Mouse (Mus musculus) ES-E14 (cell line): ENCODE data around the gene Fzd7. TPM values are rescaled to one million over a fixed set of nuclear protein-coding genes. Genes with fewer than 3 reads are reported as not detected.

Experiments used
- DNase-seq: peaks from one replicate; pipeline ENCODE4 v3.0.0-alpha.2; 2013; ENCODE audit warnings: low read depth, low spot score
- H3K27ac ChIP-seq: 2 replicates; pipeline ENCODE4 v1.5.1; 2012; ENCODE audit warnings: low read depth, mild to moderate bottlenecking, low read length, moderate library complexity, mixed read lengths; ENCODE audit not compliant: poor library complexity, insufficient read depth, severe bottlenecking
- H3K36me3 ChIP-seq: 2 replicates; pipeline ENCODE4 v1.6.1; 2012; ENCODE audit warnings: mild to moderate bottlenecking, low read length, moderate library complexity, mixed read lengths; ENCODE audit not compliant: control insufficient read depth, poor library complexity, insufficient read depth, severe bottlenecking
- H3K4me1 ChIP-seq, 2 experiments: fragments of 150-350 bp in 1 of 2; sonication (generic) in 1 of 2; 2 replicates each; pipeline ENCODE4 v1.6.1; 2012; ENCODE audit warnings: low read length in 2 of 2, mild to moderate bottlenecking in 1 of 2, mixed read lengths in 1 of 2; ENCODE audit not compliant: control insufficient read depth in 2 of 2, insufficient read depth in 2 of 2, poor library complexity in 1 of 2
- H3K4me3 ChIP-seq, 2 experiments: fragments of 150-350 bp in 1 of 2; sonication (generic) in 1 of 2; 2 replicates each; pipeline ENCODE4 v1.5.1; 2012; ENCODE audit warnings: low read length in 2 of 2, low read depth in 1 of 2, mild to moderate bottlenecking in 1 of 2, mixed read lengths in 1 of 2; ENCODE audit not compliant: insufficient read depth in 1 of 2, poor library complexity in 1 of 2, severe bottlenecking in 1 of 2
- H3K9ac ChIP-seq: 2 replicates; pipeline ENCODE4 v1.6.1; 2012; ENCODE audit warnings: low read depth, mild to moderate bottlenecking, low read length, mixed read lengths; ENCODE audit not compliant: poor library complexity, insufficient read depth, severe bottlenecking
- H3K9me3 ChIP-seq: fragments of 150-350 bp; sonication (generic); 2 replicates; pipeline ENCODE4 v1.6.1; 2012; ENCODE audit warnings: low read depth, mild to moderate bottlenecking, low read length; ENCODE audit not compliant: control insufficient read depth, insufficient read depth
- CHD2 ChIP-seq: IDR thresholded peaks from 2 replicates; pipeline ENCODE4 v1.6.1; 2014; ENCODE audit warnings: mild to moderate bottlenecking, low read depth, low read length, inconsistent platforms
- HCFC1 ChIP-seq: IDR thresholded peaks from 2 replicates; pipeline ENCODE4 v1.6.1; 2012; ENCODE audit warnings: low read length, inconsistent platforms, borderline replicate concordance; ENCODE audit not compliant: insufficient read depth
- MAFK ChIP-seq: IDR thresholded peaks from 2 replicates; pipeline ENCODE4 v1.6.1; 2014; ENCODE audit warnings: mild to moderate bottlenecking, low read depth, low read length, inconsistent platforms; ENCODE audit not compliant: insufficient read depth
- ZC3H11A ChIP-seq: IDR thresholded peaks from 2 replicates; pipeline ENCODE4 v1.6.1; 2012; ENCODE audit warnings: low read depth, mild to moderate bottlenecking, inconsistent platforms, low read length, borderline replicate concordance
- ZNF384 ChIP-seq: IDR thresholded peaks from 2 replicates; pipeline ENCODE4 v1.6.1; 2012; ENCODE audit warnings: low read depth, low read length, inconsistent platforms
- in situ Hi-C, 2 experiments: fragments of 600-800 bp; cut with MboI; formaldehyde crosslinking; loops; one replicate each; pipeline ENCODE4 v1.15.1; 2025; ENCODE audit warnings: low sequenced_read_pairs in 2 of 2, inconsistent platforms in 1 of 2; ENCODE audit not compliant: unreplicated experiment in 2 of 2
- total RNA-seq: library from RNA; depleted of rRNA; stranded (reverse); fragments of 300-350 nt; gene quantifications from 2 replicates; pipeline ENCODE4 v1.2.3, GENCODE M21; 2012; rRNA removed

Fzd7 gene
- total RNA-seq, result 57.9 and 88.8 TPM in 2 replicates

DNA sequence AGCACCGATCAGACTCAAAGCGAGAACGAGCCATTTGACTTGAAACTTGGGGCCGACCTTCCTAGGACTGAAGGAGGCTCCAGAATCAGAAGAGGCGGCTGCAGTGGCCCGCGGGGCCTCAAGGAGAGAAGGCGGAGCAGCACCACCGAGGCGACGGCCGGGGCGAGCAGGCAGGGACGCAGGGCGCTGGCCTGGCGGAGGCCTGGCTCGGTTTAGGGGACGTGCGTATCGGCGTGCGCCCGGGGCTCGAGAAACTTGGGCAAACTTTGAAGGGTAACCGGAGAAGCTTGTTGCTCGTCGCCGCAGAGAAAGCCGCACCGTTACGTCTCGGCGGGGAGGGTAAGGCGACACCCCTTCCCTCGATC lies at the start of gene Fzd7:
Fzd7 (plus strand) TSS at position 94 of the 365 bp plus-strand sequence.
- Histone ChIP-seq H3K9me3 (no peaks in the 10 kb centered on the region), H3K4me1 (peaks cover 0 to 6% of the 10 kb centered on the region in 2 experiments; a peak in 2 of 4 replicates), H3K4me3 (peak within 1 kb of the TSS; percentile 73 to 86), H3K27ac (peak within 1 kb of the TSS; percentile 91), H3K9ac (peak within 1 kb of the TSS; percentile 91), H3K36me3 (peaks cover 22% of the 10 kb centered on the region)
- in situ Hi-C loops, result no loop called here
- DNase-seq, result no peak
- TF ChIP-seq ZNF384 (no peak), CHD2 (no peak), MAFK (no peak), ZC3H11A (no peak), HCFC1 (no peak)

DNA sequence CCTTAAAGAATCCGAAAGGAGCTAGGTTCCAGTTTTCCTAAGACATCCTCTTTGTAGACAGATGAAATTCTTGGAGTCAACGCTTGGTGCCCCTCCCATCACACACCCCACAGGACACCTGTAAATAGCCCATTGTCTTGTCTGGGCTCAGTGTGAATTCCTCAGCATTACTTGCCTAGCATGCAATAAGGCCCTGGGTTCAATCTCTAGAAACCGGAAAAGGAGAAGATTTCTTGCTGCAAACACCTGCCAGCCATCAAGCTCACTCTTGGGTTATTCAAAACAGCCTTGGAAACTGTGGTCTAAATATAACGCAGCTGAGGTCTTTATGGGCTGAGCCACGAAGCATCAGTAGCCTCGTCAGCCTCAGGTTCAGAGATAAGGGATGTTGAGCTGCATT lies 48.9 kb upstream of the Fzd7 start:
- Histone ChIP-seq H3K9me3 (no peaks in the 10 kb centered on the region), H3K36me3 (no peaks in the 10 kb centered on the region), H3K27ac (no peak overlapping the region), H3K9ac (no peak overlapping the region), H3K4me1 (peaks cover 0 to 10% of the 10 kb centered on the region in 2 experiments; a peak in 2 of 4 replicates), H3K4me3 (no peak overlapping the region)
- no peak for DNase-seq
- TF ChIP-seq ZNF384, result no peak
- no peak for TF ChIP-seq HCFC1
- TF ChIP-seq ZC3H11A, result no peak
- no peak for TF ChIP-seq CHD2
- no peak for TF ChIP-seq MAFK
- in situ Hi-C loops, result no loop called here

DNA sequence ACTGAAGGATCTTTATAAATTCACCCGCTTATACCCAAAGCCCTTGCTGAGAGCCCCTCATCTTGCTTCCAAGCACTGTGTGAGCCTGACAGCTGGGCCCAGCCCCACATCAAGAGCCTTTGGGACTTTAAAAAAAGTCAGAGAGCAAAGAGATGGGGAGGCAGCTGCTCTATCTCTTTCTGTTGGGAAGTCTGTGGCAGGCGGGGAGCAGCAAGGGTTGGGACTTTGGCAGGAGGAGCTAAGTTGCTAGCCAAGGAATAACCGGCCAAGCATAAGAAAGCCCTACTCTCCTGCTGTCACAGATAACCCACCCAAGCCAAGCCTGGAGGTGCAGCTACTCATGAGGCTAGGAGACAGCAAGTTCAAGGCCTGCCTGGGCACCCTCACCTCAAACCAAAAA lies 48.2 kb upstream of the Fzd7 start:
- in situ Hi-C loops, result no loop called here
- no peak for DNase-seq
- H3K4me1 ChIP-seq, result peaks cover 0 to 10% of the 10 kb centered on the region in 2 experiments; a peak in 2 of 4 replicates
- H3K36me3 ChIP-seq, result no peaks in the 10 kb centered on the region
- TF ChIP-seq CHD2, result no peak
- no peaks in the 10 kb centered on the region for H3K9me3 ChIP-seq
- no peak overlapping the region for H3K9ac ChIP-seq
- no peak overlapping the region for H3K27ac ChIP-seq
- no peak overlapping the region for H3K4me3 ChIP-seq

DNA sequence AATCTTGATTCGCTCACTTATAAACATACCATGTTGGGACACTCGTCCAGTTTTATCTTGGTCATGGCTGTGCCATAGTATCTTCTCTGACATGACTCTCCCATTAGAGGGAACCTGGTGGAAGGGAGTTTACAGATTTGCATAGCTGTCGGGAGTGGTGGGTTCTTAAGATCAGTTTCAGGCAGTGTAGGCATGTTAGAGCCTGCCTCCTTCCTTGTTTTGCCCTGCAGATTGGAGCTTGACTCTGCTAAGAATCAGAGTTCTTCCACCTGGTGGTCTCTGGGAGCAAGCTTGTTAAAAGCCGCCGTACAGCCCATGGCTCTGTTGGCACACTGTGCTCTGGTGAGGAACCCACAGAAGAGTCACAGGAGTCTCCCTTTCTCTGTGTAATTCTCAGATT lies 47.0 kb upstream of the Fzd7 start:
- H3K36me3 ChIP-seq, result no peaks in the 10 kb centered on the region
- no peaks in the 10 kb centered on the region for H3K9me3 ChIP-seq
- H3K9ac ChIP-seq, result no peak overlapping the region
- no peak overlapping the region for H3K4me3 ChIP-seq
- in situ Hi-C loops, result no loop called here
- DNase-seq, result no peak
- TF ChIP-seq ZNF384, result no peak
- no peak for TF ChIP-seq MAFK
- TF ChIP-seq ZC3H11A, result no peak
- TF ChIP-seq CHD2, result no peak
- TF ChIP-seq HCFC1, result no peak
- H3K27ac ChIP-seq, result no peak overlapping the region
- peaks cover 0 to 10% of the 10 kb centered on the region in 2 experiments; a peak in 2 of 4 replicates for H3K4me1 ChIP-seq

DNA sequence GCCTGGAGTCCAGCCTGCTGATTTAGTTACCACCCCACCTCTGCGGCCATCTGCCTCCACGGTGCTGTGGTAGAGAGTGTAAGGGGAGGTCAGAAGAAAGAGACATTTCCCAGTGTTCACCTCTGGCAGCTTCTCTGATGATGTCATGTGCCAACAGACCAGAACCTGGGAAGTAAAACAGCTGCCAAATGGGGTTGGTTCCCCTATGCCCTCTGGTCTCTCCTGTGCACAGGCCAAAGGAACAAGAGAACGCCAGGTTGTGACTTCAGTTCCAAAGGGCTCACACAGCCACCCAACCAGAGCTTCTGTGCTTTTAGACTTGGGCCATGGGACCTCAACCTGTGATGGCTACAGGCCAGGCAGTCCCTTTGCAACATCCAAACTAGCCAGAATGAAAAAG lies 45.9 kb upstream of the Fzd7 start:
- H3K36me3 ChIP-seq, result no peaks in the 10 kb centered on the region
- no peak for DNase-seq
- no peak overlapping the region for H3K27ac ChIP-seq
- TF ChIP-seq ZC3H11A (no peak), MAFK (no peak), HCFC1 (no peak), ZNF384 (no peak), CHD2 (no peak)
- no peaks in the 10 kb centered on the region for H3K9me3 ChIP-seq
- in situ Hi-C loops, result no loop called here
- no peak overlapping the region for H3K9ac ChIP-seq
- no peak overlapping the region for H3K4me3 ChIP-seq
- peaks cover 0 to 10% of the 10 kb centered on the region in 2 experiments; a peak in 2 of 4 replicates for H3K4me1 ChIP-seq
